Mouse (Mus musculus) skeletal muscle tissue, postnatal 0 days (tissue): ENCODE results near the gene Ifi202b. TPM values are rescaled to one million over a fixed set of nuclear protein-coding genes. Genes with fewer than 3 reads are reported as not detected.

Experiments
- polyA plus RNA-seq: library from polyadenylated mRNA; unstranded; fragments of >200 nt; fragmentation: Nextera tagmentation; extraction: Ambion mirVana; gene quantifications from 2 replicates; pipeline ENCODE4 v1.2.1, GENCODE M21; 2015

Gene Ifi202b
- 0.32 TPM in 1 of 2 replicates, not detected in the other for polyA plus RNA-seq

GRCm38 (mm10) chr1:173982694-173983305, at the start of gene Ifi202b:
Ifi202b (minus strand) TSS chr1:173982744.

GRCm38 (mm10) chr1:174031698-174032097, 49.2 kb upstream of the Ifi202b start, which contains the start of gene Ifi205:
Ifi205 (minus strand) TSS chr1:174031810.

GRCm38 (mm10) chr1:173941924-173942779, 40.4 kb downstream of the Ifi202b start, which contains the start of the genes Mndal and Ifi203:
Mndal (minus strand) TSS chr1:173942491.
Ifi203 (minus strand) TSS chr1:173942672.

Other genes starting within 250 kb of the Ifi202b start
- gene Ifi207, start 241.0 kb downstream of the Ifi202b start, polyA plus RNA-seq, result 1.5 and 2.1 TPM in 2 replicates
- 3.9 and 6.3 TPM in 2 replicates for gene Ifi204, start 215.8 kb downstream of the Ifi202b start, polyA plus RNA-seq
- 1.8 and 3.7 TPM in 2 replicates for gene Ifi211, start 69.7 kb downstream of the Ifi202b start, polyA plus RNA-seq
- 5.9 and 10.4 TPM in 2 replicates for gene Mndal, start 40.3 kb downstream of the Ifi202b start, polyA plus RNA-seq
- 4.5 and 5.0 TPM in 2 replicates for gene Ifi203, start 40.1 kb downstream of the Ifi202b start, polyA plus RNA-seq
- 0.53 and 1.0 TPM in 2 replicates for gene Ifi205, start 49.1 kb upstream of the Ifi202b start, polyA plus RNA-seq
- gene Olfr433, start 58.0 kb upstream of the Ifi202b start, polyA plus RNA-seq, result not detected in 2 replicates
- gene Olfr432, start 66.5 kb upstream of the Ifi202b start, polyA plus RNA-seq, result not detected in 2 replicates
- gene Olfr430, start 83.9 kb upstream of the Ifi202b start, polyA plus RNA-seq, result not detected in 2 replicates
- gene Olfr429, start 101.6 kb upstream of the Ifi202b start, polyA plus RNA-seq, result not detected in 2 replicates
- not detected in 2 replicates for gene Olfr427, start 114.1 kb upstream of the Ifi202b start, polyA plus RNA-seq
- gene Olfr231, start 138.4 kb upstream of the Ifi202b start, polyA plus RNA-seq, result not detected in 2 replicates
- not detected in 2 replicates for gene Olfr424, start 148.8 kb upstream of the Ifi202b start, polyA plus RNA-seq
- gene Olfr420, start 172.9 kb upstream of the Ifi202b start, polyA plus RNA-seq, result not detected in 2 replicates
- gene Spta1, start 190.0 kb upstream of the Ifi202b start, polyA plus RNA-seq, result 0.05 and 0.09 TPM in 2 replicates